Mouse (Mus musculus): ENCODE results near the gene Thrsp. TPM values are rescaled to one million over a fixed set of nuclear protein-coding genes. Genes with fewer than 3 reads are reported as not detected.
A peak's percentile ranks its signal among the peaks of the same experiment; 100 is the strongest.

Gene Thrsp
- polyA plus RNA-seq, 1 experiment from 2014 or later: 1.2 TPM

- WGBS: under 1% methylated on average over 54 of the region's 54 CpGs
- H3K27ac ChIP-seq (ENCODE audit: low read length): peak within 1 kb of the TSS; percentile 92
- peak; percentile 95 for ATAC-seq (ENCODE audit: low FRiP score, low TSS enrichment)
Observed at GRCm38 (mm10) chr7:97399960-97400715, 17.4 kb downstream of the Thrsp start, which contains the start of gene Ndufc2. Gene Ndufc2, plus strand, starts transcription at chr7:97400003.

GRCm38 (mm10) chr7:97398943-97399342, 18.6 kb downstream of the Thrsp start:
- Histone ChIP-seq H3K27me3 (ENCODE audit: insufficient read depth, low read length) (no peaks in the 10 kb centered on the region), H3K4me2 (replicated peaks; ENCODE audit: low read depth, low read length) (no peak overlapping the region), H3K4me1 (ENCODE audit: insufficient read depth, low read length) (peaks cover 11% of the 10 kb centered on the region; the same call in 1 of the 2 replicates), H3K4me3 (ENCODE audit: low read length) (no peak overlapping the region), H3K9ac (replicated peaks; ENCODE audit: low read length) (no peak overlapping the region), H3K9me3 (ENCODE audit: low read length) (peaks cover 6% of the 10 kb centered on the region; the same call in 1 of the 2 replicates), H3K36me3 (ENCODE audit: insufficient read depth, low read length) (peaks cover 10% of the 10 kb centered on the region; the same call in 1 of the 2 replicates), H3K27ac (ENCODE audit: low read length) (no peak overlapping the region)
- 90% methylated on average over 6 of the region's 6 CpGs for WGBS
- ATAC-seq (ENCODE audit: low FRiP score, low TSS enrichment): no peak

More at GRCm38 (mm10) chr7:97399960-97400715, 17.4 kb downstream of the Thrsp start, which contains the start of gene Ndufc2:
- Histone ChIP-seq H3K4me2 (replicated peaks; ENCODE audit: low read depth, low read length) (peak within 1 kb of the TSS; percentile 81), H3K4me3 (ENCODE audit: low read length) (peak within 1 kb of the TSS; percentile 97), H3K9ac (replicated peaks; ENCODE audit: low read length) (peak within 1 kb of the TSS; percentile 97), H3K27me3 (ENCODE audit: insufficient read depth, low read length) (no peaks in the 10 kb centered on the region), H3K4me1 (ENCODE audit: insufficient read depth, low read length) (peaks cover 11% of the 10 kb centered on the region; the same call in 1 of the 2 replicates), H3K9me3 (ENCODE audit: low read length) (peaks cover 6% of the 10 kb centered on the region; the same call in 1 of the 2 replicates), H3K36me3 (ENCODE audit: insufficient read depth, low read length) (peaks cover 11% of the 10 kb centered on the region; the same call in 1 of the 2 replicates)

- H3K36me3 ChIP-seq (ENCODE audit: insufficient read depth, low read length): peaks cover 29% of the 10 kb centered on the region
- H3K4me2 ChIP-seq (replicated peaks; ENCODE audit: low read depth, low read length): no peak overlapping the region
- ATAC-seq (ENCODE audit: low FRiP score, low TSS enrichment): no peak
- H3K4me1 ChIP-seq (ENCODE audit: insufficient read depth, low read length): peaks cover under 1% of the 10 kb centered on the region; the same call in 1 of the 2 replicates
- H3K27me3 ChIP-seq (ENCODE audit: insufficient read depth, low read length): no peaks in the 10 kb centered on the region
- no peak overlapping the region for H3K9ac ChIP-seq (replicated peaks; ENCODE audit: low read length)
- 71% methylated on average over 2 of the region's 2 CpGs for WGBS
- H3K4me3 ChIP-seq (ENCODE audit: low read length): no peak overlapping the region
- H3K9me3 ChIP-seq (ENCODE audit: low read length): no peaks in the 10 kb centered on the region
- no peak overlapping the region for H3K27ac ChIP-seq (ENCODE audit: low read length)
Observed at GRCm38 (mm10) chr7:97394375-97394774, 23.2 kb downstream of the Thrsp start.

GRCm38 (mm10) chr7:97392079-97392445, 25.5 kb downstream of the Thrsp start:
- Histone ChIP-seq H3K4me1 (ENCODE audit: insufficient read depth, low read length) (no peaks in the 10 kb centered on the region), H3K4me3 (ENCODE audit: low read length) (no peak overlapping the region), H3K9ac (replicated peaks; ENCODE audit: low read length) (no peak overlapping the region), H3K4me2 (replicated peaks; ENCODE audit: low read depth, low read length) (no peak overlapping the region), H3K9me3 (ENCODE audit: low read length) (no peaks in the 10 kb centered on the region), H3K36me3 (ENCODE audit: insufficient read depth, low read length) (peaks cover 46% of the 10 kb centered on the region), H3K27ac (ENCODE audit: low read length) (no peak overlapping the region), H3K27me3 (ENCODE audit: insufficient read depth, low read length) (no peaks in the 10 kb centered on the region)
- 87% methylated on average over 6 of the region's 6 CpGs for WGBS
- ATAC-seq (ENCODE audit: low FRiP score, low TSS enrichment): no peak

- H3K4me1 ChIP-seq (ENCODE audit: insufficient read depth, low read length): no peaks in the 10 kb centered on the region
- H3K4me3 ChIP-seq (ENCODE audit: low read length): no peak overlapping the region
- no peaks in the 10 kb centered on the region for H3K9me3 ChIP-seq (ENCODE audit: low read length)
- H3K36me3 ChIP-seq (ENCODE audit: insufficient read depth, low read length): peaks cover 52% of the 10 kb centered on the region
- H3K27ac ChIP-seq (ENCODE audit: low read length): no peak overlapping the region
- WGBS: 86% methylated on average over 13 of the region's 13 CpGs
- H3K27me3 ChIP-seq (ENCODE audit: insufficient read depth, low read length): no peaks in the 10 kb centered on the region
- H3K9ac ChIP-seq (replicated peaks; ENCODE audit: low read length): no peak overlapping the region
- ATAC-seq (ENCODE audit: low FRiP score, low TSS enrichment): no peak
- H3K4me2 ChIP-seq (replicated peaks; ENCODE audit: low read depth, low read length): no peak overlapping the region
Observed at GRCm38 (mm10) chr7:97391293-97392078, 26.0 kb downstream of the Thrsp start.

- peaks cover 72% of the 10 kb centered on the region for H3K36me3 ChIP-seq (ENCODE audit: insufficient read depth, low read length)
- no peak overlapping the region for H3K27ac ChIP-seq (ENCODE audit: low read length)
- no peak overlapping the region for H3K9ac ChIP-seq (replicated peaks; ENCODE audit: low read length)
- H3K9me3 ChIP-seq (ENCODE audit: low read length): no peaks in the 10 kb centered on the region
- ATAC-seq (ENCODE audit: low FRiP score, low TSS enrichment): no peak
- WGBS: 93% methylated on average over 4 of the region's 4 CpGs
- H3K4me1 ChIP-seq (ENCODE audit: insufficient read depth, low read length): no peaks in the 10 kb centered on the region
- H3K4me3 ChIP-seq (ENCODE audit: low read length): no peak overlapping the region
- no peak overlapping the region for H3K4me2 ChIP-seq (replicated peaks; ENCODE audit: low read depth, low read length)
- H3K27me3 ChIP-seq (ENCODE audit: insufficient read depth, low read length): no peaks in the 10 kb centered on the region
Observed at GRCm38 (mm10) chr7:97388541-97388940, 29.0 kb downstream of the Thrsp start.

GRCm38 (mm10) chr7:97387561-97388147, 29.9 kb downstream of the Thrsp start:
- H3K9ac ChIP-seq (replicated peaks; ENCODE audit: low read length): no peak overlapping the region
- H3K4me3 ChIP-seq (ENCODE audit: low read length): no peak overlapping the region
- WGBS: 91% methylated on average over 8 of the region's 8 CpGs
- peaks cover 72% of the 10 kb centered on the region for H3K36me3 ChIP-seq (ENCODE audit: insufficient read depth, low read length)
- no peaks in the 10 kb centered on the region for H3K9me3 ChIP-seq (ENCODE audit: low read length)
- ATAC-seq (ENCODE audit: low FRiP score, low TSS enrichment): no peak
- no peak overlapping the region for H3K27ac ChIP-seq (ENCODE audit: low read length)
- no peak overlapping the region for H3K4me2 ChIP-seq (replicated peaks; ENCODE audit: low read depth, low read length)
- no peaks in the 10 kb centered on the region for H3K27me3 ChIP-seq (ENCODE audit: insufficient read depth, low read length)
- no peaks in the 10 kb centered on the region for H3K4me1 ChIP-seq (ENCODE audit: insufficient read depth, low read length)

- Histone ChIP-seq H3K36me3 (ENCODE audit: insufficient read depth, low read length) (peaks cover 70% of the 10 kb centered on the region), H3K4me1 (ENCODE audit: insufficient read depth, low read length) (no peaks in the 10 kb centered on the region), H3K9me3 (ENCODE audit: low read length) (no peaks in the 10 kb centered on the region), H3K4me3 (ENCODE audit: low read length) (no peak overlapping the region), H3K27ac (ENCODE audit: low read length) (no peak overlapping the region), H3K9ac (replicated peaks; ENCODE audit: low read length) (no peak overlapping the region), H3K27me3 (ENCODE audit: insufficient read depth, low read length) (no peaks in the 10 kb centered on the region), H3K4me2 (replicated peaks; ENCODE audit: low read depth, low read length) (no peak overlapping the region)
- no peak for ATAC-seq (ENCODE audit: low FRiP score, low TSS enrichment)
- 90% methylated on average over 5 of the region's 5 CpGs for WGBS
Observed at GRCm38 (mm10) chr7:97386806-97387370, 30.6 kb downstream of the Thrsp start.

- no peak overlapping the region for H3K27ac ChIP-seq (ENCODE audit: low read length)
- WGBS: 93% methylated on average over 7 of the region's 7 CpGs
- H3K9me3 ChIP-seq (ENCODE audit: low read length): no peaks in the 10 kb centered on the region
- H3K36me3 ChIP-seq (ENCODE audit: insufficient read depth, low read length): peaks cover 68% of the 10 kb centered on the region
- no peak overlapping the region for H3K9ac ChIP-seq (replicated peaks; ENCODE audit: low read length)
- H3K27me3 ChIP-seq (ENCODE audit: insufficient read depth, low read length): no peaks in the 10 kb centered on the region
- no peak for ATAC-seq (ENCODE audit: low FRiP score, low TSS enrichment)
- H3K4me2 ChIP-seq (replicated peaks; ENCODE audit: low read depth, low read length): no peak overlapping the region
- H3K4me3 ChIP-seq (ENCODE audit: low read length): no peak overlapping the region
- no peaks in the 10 kb centered on the region for H3K4me1 ChIP-seq (ENCODE audit: insufficient read depth, low read length)
Observed at GRCm38 (mm10) chr7:97386106-97386805, 31.3 kb downstream of the Thrsp start.

Measured in kidney, embryonic 16.5 days (tissue).